Mouse (Mus musculus) C2C12 (cell line): ENCODE results near the gene Cpt1a.

Source experiments
- CEBPB ChIP-seq: IDR thresholded peaks from one replicate; pipeline ENCODE4 v1.6.1; 2011; ENCODE audit warnings: low read depth, mild to moderate bottlenecking, control low read depth, moderate library complexity
- CTCF ChIP-seq: IDR thresholded peaks from one replicate; pipeline ENCODE4 v1.5.1; 2011; ENCODE audit not compliant: control insufficient read depth, insufficient read depth, insufficient read length
- FOSL1 ChIP-seq: IDR thresholded peaks from one replicate; pipeline ENCODE4 v1.8.0; 2011; ENCODE audit warnings: mild to moderate bottlenecking, low read length; ENCODE audit not compliant: poor library complexity, insufficient read depth, severe bottlenecking
- MAX ChIP-seq: IDR thresholded peaks from one replicate; pipeline ENCODE4 v1.6.1; 2011; ENCODE audit warnings: mild to moderate bottlenecking, control low read depth
- MYOD1 ChIP-seq: IDR thresholded peaks from one replicate; pipeline ENCODE4 v1.6.1; 2011; ENCODE audit warnings: low read depth; ENCODE audit not compliant: control insufficient read depth, insufficient read length
- MYOG ChIP-seq: IDR thresholded peaks from one replicate; pipeline ENCODE4 v1.6.1; 2011; ENCODE audit not compliant: control insufficient read depth, insufficient read length; ENCODE audit errors: extremely low read depth
- USF1 ChIP-seq: IDR thresholded peaks from one replicate; pipeline ENCODE4 v1.6.1; 2011; ENCODE audit warnings: low read depth, mild to moderate bottlenecking, control low read depth, moderate library complexity

GRCm38 (mm10) chr19:3304017-3304416 is 18.1 kb upstream of the Cpt1a start:
- TF ChIP-seq CTCF = no peak
- TF ChIP-seq FOSL1 = no peak
- TF ChIP-seq USF1 = no peak
- no peak for TF ChIP-seq MYOD1
- TF ChIP-seq MAX = no peak
- TF ChIP-seq CEBPB = no peak
- no peak for TF ChIP-seq MYOG
